Mouse (Mus musculus) stomach, embryonic 15.5 days (tissue): ENCODE results near the gene Rap2c. TPM values are rescaled to one million over a fixed set of nuclear protein-coding genes. Genes with fewer than 3 reads are reported as not detected.

Experiments
- ATAC-seq: fragments of 200-750 bp; cut with Nextera tagmentation; 2 replicates; pipeline ENCODE4 v1.8.0; 2017; ENCODE audit warnings: low read depth, moderate number of reproducible peaks, moderate TSS enrichment; ENCODE audit not compliant: insufficient read depth, low FRiP score
- H3K27ac ChIP-seq: fragments of 300-500 bp; sonication (generic); 2 replicates; pipeline ENCODE4 v1.5.1; 2015; ENCODE audit warnings: mild to moderate bottlenecking, inconsistent platforms
- H3K27me3 ChIP-seq: fragments of 300-500 bp; sonication (generic); replicated peaks from 2 replicates; pipeline ENCODE4 v1.6.1; 2015; ENCODE audit warnings: inconsistent platforms
- H3K36me3 ChIP-seq: fragments of 300-500 bp; sonication (generic); 2 replicates; pipeline ENCODE4 v1.6.1; 2015; ENCODE audit warnings: inconsistent platforms
- H3K4me1 ChIP-seq: fragments of 300-500 bp; sonication (generic); 2 replicates; pipeline ENCODE4 v1.6.1; 2015; ENCODE audit warnings: inconsistent platforms
- H3K4me2 ChIP-seq: fragments of 300-500 bp; sonication (generic); 2 replicates; pipeline ENCODE4 v1.6.1; 2015; ENCODE audit warnings: mild to moderate bottlenecking, inconsistent platforms
- H3K4me3 ChIP-seq: fragments of 300-500 bp; sonication (generic); replicated peaks from 2 replicates; pipeline ENCODE4 v1.5.1; 2015; ENCODE audit warnings: inconsistent platforms
- H3K9ac ChIP-seq: fragments of 300-500 bp; sonication (generic); 2 replicates; pipeline ENCODE4 v1.6.1; 2015; ENCODE audit warnings: inconsistent platforms
- H3K9me3 ChIP-seq: fragments of 300-500 bp; sonication (generic); 2 replicates; pipeline ENCODE4 v1.6.1; 2016; ENCODE audit warnings: inconsistent platforms
- WGBS: fragments of 180-500 bp; shearing (Covaris S2); methylation state at CpG from one replicate; pipeline ENCODE4 v1.1.7; 2015; 5-methylcytosine and 5-hydroxymethylcytosine counted together
- polyA plus RNA-seq: library from polyadenylated mRNA; unstranded; fragments of >200 nt; fragmentation: Nextera tagmentation; extraction: Ambion mirVana; gene quantifications from 2 replicates; pipeline ENCODE4 v1.2.1, GENCODE M21; 2015

The Rap2c gene
- polyA plus RNA-seq, 1 experiment from 2014 or later, result 18.4 TPM

DNA sequence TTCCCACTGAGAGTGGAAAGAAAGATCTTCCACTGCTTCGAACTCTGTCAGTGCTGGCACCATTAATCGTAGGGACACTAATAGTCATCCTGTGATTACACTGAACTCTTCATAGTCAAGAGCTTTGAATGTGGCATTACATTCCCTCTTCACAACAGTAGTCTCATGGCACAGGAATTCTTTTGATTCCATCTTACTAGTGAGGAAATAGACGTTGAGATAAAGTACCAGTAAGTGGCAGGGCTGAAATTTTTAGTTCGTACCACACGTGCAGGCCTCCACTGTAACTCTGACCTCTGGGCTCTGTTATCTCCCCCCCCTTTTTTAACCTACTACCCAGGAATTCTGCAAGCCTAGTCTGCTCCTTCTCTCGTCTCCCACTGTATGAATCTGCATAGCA lies 54.9 kb downstream of the Rap2c start:
- no peaks in the 10 kb centered on the region for H3K27me3 ChIP-seq
- H3K36me3 ChIP-seq, result no peaks in the 10 kb centered on the region
- no peak overlapping the region for H3K4me3 ChIP-seq
- H3K4me2 ChIP-seq, result no peak overlapping the region
- H3K4me1 ChIP-seq, result no peaks in the 10 kb centered on the region
- no peaks in the 10 kb centered on the region for H3K9me3 ChIP-seq
- H3K9ac ChIP-seq, result no peak overlapping the region
- WGBS, result 56% methylated on average over 6 of the region's 6 CpGs
- ATAC-seq, result no peak
- H3K27ac ChIP-seq, result no peak overlapping the region

Other genes with a start within 250 kb of the Rap2c start
- 6.6 and 8.4 TPM in 2 replicates for gene Stk26, start 177.0 kb downstream of the Rap2c start, polyA plus RNA-seq
- gene Frmd7, start 75.3 kb downstream of the Rap2c start, polyA plus RNA-seq, result not detected in 2 replicates
- 10.9 and 11.7 TPM in 2 replicates for gene Mbnl3, start 188.5 kb upstream of the Rap2c start, polyA plus RNA-seq